Mouse (Mus musculus) myocyte (in vitro differentiated cells): ENCODE measurements around the gene Rassf3. TPM values are rescaled to one million over a fixed set of nuclear protein-coding genes. Genes with fewer than 3 reads are reported as not detected.
A peak's percentile ranks its signal among the peaks of the same experiment; 100 is the strongest.

Experiments
- H3K27me3 ChIP-seq: one replicate; pipeline ENCODE4 v1.6.1; 2011; ENCODE audit not compliant: control insufficient read depth, insufficient read depth, insufficient read length
- H3K36me3 ChIP-seq: one replicate; pipeline ENCODE4 v1.6.1; 2011; ENCODE audit not compliant: control insufficient read depth, insufficient read depth
- H3K4me2 ChIP-seq: one replicate; pipeline ENCODE4 v1.6.1; 2011; ENCODE audit warnings: low read depth, control low read depth
- H3K4me3 ChIP-seq: one replicate; pipeline ENCODE4 v1.5.1; 2011; ENCODE audit warnings: mild to moderate bottlenecking, control low read depth, moderate library complexity
- H3K79me2 ChIP-seq: one replicate; pipeline ENCODE4 v1.6.1; 2011; ENCODE audit not compliant: control insufficient read depth, insufficient read depth
- H3ac ChIP-seq: one replicate; pipeline ENCODE4 v1.6.1; 2011; ENCODE audit not compliant: control insufficient read depth, insufficient read length
- CEBPB ChIP-seq: IDR thresholded peaks from 2 replicates; pipeline ENCODE4 v1.6.1; 2011; ENCODE audit warnings: mild to moderate bottlenecking, moderate library complexity; ENCODE audit not compliant: poor library complexity, insufficient read depth, severe bottlenecking
- E2F4 ChIP-seq: IDR thresholded peaks from one replicate; pipeline ENCODE4 v1.6.1; 2011; ENCODE audit warnings: mild to moderate bottlenecking, control low read depth, moderate library complexity; ENCODE audit not compliant: insufficient read depth
- MAX ChIP-seq: IDR thresholded peaks from one replicate; pipeline ENCODE4 v1.6.1; 2011; ENCODE audit warnings: low read depth, mild to moderate bottlenecking, control low read depth
- MYOD1 ChIP-seq, 3 experiments: IDR thresholded peaks; one replicate each; pipeline ENCODE4 v1.6.1; 2011; ENCODE audit warnings: control low read depth in 2 of 3, low read depth in 2 of 3, mild to moderate bottlenecking in 2 of 3, moderate library complexity in 1 of 3; ENCODE audit not compliant: insufficient read length in 2 of 3, control insufficient read depth in 1 of 3
- MYOG ChIP-seq, 3 experiments: IDR thresholded peaks; one replicate each; pipeline ENCODE4 v1.6.1; 2011; ENCODE audit warnings: control low read depth in 2 of 3, low read depth in 2 of 3, mild to moderate bottlenecking in 2 of 3; ENCODE audit not compliant: insufficient read length in 2 of 3, control insufficient read depth in 1 of 3, insufficient read depth in 1 of 3
- POLR2A ChIP-seq: IDR thresholded peaks from one replicate; pipeline ENCODE4 v1.6.1; 2011; ENCODE audit warnings: low read depth, mild to moderate bottlenecking, control low read depth, moderate library complexity; ENCODE audit not compliant: insufficient read length
- POLR2AphosphoS2 ChIP-seq: IDR thresholded peaks from one replicate; pipeline ENCODE4 v1.6.1; 2011; ENCODE audit warnings: low read depth, control low read depth; ENCODE audit not compliant: insufficient read length
- REST ChIP-seq: IDR thresholded peaks from one replicate; pipeline ENCODE4 v1.6.1; 2011; ENCODE audit warnings: mild to moderate bottlenecking, control low read depth, moderate library complexity; ENCODE audit not compliant: insufficient read depth, insufficient read length
- SRF ChIP-seq: IDR thresholded peaks from one replicate; pipeline ENCODE4 v1.6.1; 2011; ENCODE audit warnings: low read depth; ENCODE audit not compliant: control insufficient read depth, insufficient read length
- TCF12 ChIP-seq: IDR thresholded peaks from one replicate; pipeline ENCODE4 v1.6.1; 2011; ENCODE audit warnings: mild to moderate bottlenecking, control low read depth; ENCODE audit not compliant: poor library complexity, insufficient read depth, severe bottlenecking
- TCF3 ChIP-seq: IDR thresholded peaks from one replicate; pipeline ENCODE4 v1.6.1; 2011; ENCODE audit warnings: low read depth, control low read depth; ENCODE audit not compliant: insufficient read length
- USF1 ChIP-seq: IDR thresholded peaks from one replicate; pipeline ENCODE4 v1.6.1; 2011; ENCODE audit warnings: low read depth, mild to moderate bottlenecking, control low read depth, moderate library complexity
- polyA plus RNA-seq: library from polyadenylated mRNA; unstranded; fragments of >200 nt; fragmentation: generic; extraction: Trizol; gene quantifications from one replicate; pipeline ENCODE4 v1.2.1, GENCODE M21; 2012; ENCODE audit warnings: missing spikeins

Rassf3 gene
- polyA plus RNA-seq, 1 experiment: 32.3 TPM

- TF ChIP-seq MYOD1 (IDR thresholded peaks at IDR 0.05; ENCODE audit: control insufficient read depth in 1 of 3, insufficient read length in 2 of 3, low read depth in 2 of 3): no peak
- TF ChIP-seq MYOG (IDR thresholded peaks at IDR 0.05; ENCODE audit: control insufficient read depth in 1 of 3, insufficient read depth in 1 of 3, insufficient read length in 2 of 3, low read depth in 2 of 3): no peak
- no peak for TF ChIP-seq POLR2AphosphoS2
- TF ChIP-seq TCF3: no peak
- TF ChIP-seq E2F4: no peak
- no peak for TF ChIP-seq MAX
- TF ChIP-seq REST: no peak
- TF ChIP-seq TCF12: no peak
- Histone ChIP-seq H3K36me3 (no peaks in the 10 kb centered on the region), H3ac (no peak overlapping the region), H3K27me3 (no peaks in the 10 kb centered on the region), H3K4me2 (peak overlapping the region; percentile 75), H3K4me3 (peak overlapping the region; percentile 8), H3K79me2 (peaks cover 53% of the 10 kb centered on the region)
Observed at GRCm38 (mm10) chr10:121462162-121462881, 13.8 kb downstream of the Rassf3 start.

GRCm38 (mm10) chr10:121461404-121462161, 14.6 kb downstream of the Rassf3 start:
- peak overlapping the region; percentile 8 for H3K4me3 ChIP-seq
- H3K27me3 ChIP-seq: no peaks in the 10 kb centered on the region
- H3K79me2 ChIP-seq: peaks cover 52% of the 10 kb centered on the region
- H3K4me2 ChIP-seq: peak overlapping the region; percentile 75
- no peaks in the 10 kb centered on the region for H3K36me3 ChIP-seq
- peak in 1 of 3 experiments; percentile 58 for TF ChIP-seq MYOD1 (IDR thresholded peaks at IDR 0.05; ENCODE audit: control insufficient read depth in 1 of 3, insufficient read length in 2 of 3, low read depth in 2 of 3)
- TF ChIP-seq SRF: no peak
- TF ChIP-seq MYOG (IDR thresholded peaks at IDR 0.05; ENCODE audit: control insufficient read depth in 1 of 3, insufficient read depth in 1 of 3, insufficient read length in 2 of 3, low read depth in 2 of 3): peak in 2 of 3 experiments; percentile 30 to 67
- TF ChIP-seq REST: no peak
- peak; percentile 17 for TF ChIP-seq POLR2A
- H3ac ChIP-seq: no peak overlapping the region

- H3K4me2 ChIP-seq: no peak overlapping the region
- no peaks in the 10 kb centered on the region for H3K36me3 ChIP-seq
- no peak overlapping the region for H3ac ChIP-seq
- H3K27me3 ChIP-seq: no peaks in the 10 kb centered on the region
- no peak overlapping the region for H3K4me3 ChIP-seq
- TF ChIP-seq MAX (no peak), E2F4 (no peak), SRF (no peak), POLR2AphosphoS2 (no peak), TCF3 (no peak), TCF12 (no peak), MYOD1 (IDR thresholded peaks at IDR 0.05; ENCODE audit: control insufficient read depth in 1 of 3, insufficient read length in 2 of 3, low read depth in 2 of 3) (no peak), MYOG (IDR thresholded peaks at IDR 0.05; ENCODE audit: control insufficient read depth in 1 of 3, insufficient read depth in 1 of 3, insufficient read length in 2 of 3, low read depth in 2 of 3) (no peak), POLR2A (no peak), REST (no peak), USF1 (no peak), CEBPB (no peak)
- peaks cover 68% of the 10 kb centered on the region for H3K79me2 ChIP-seq
Observed at GRCm38 (mm10) chr10:121459124-121459853, 16.9 kb downstream of the Rassf3 start.

GRCm38 (mm10) chr10:121458408-121458807, 17.7 kb downstream of the Rassf3 start:
- H3K4me3 ChIP-seq: no peak overlapping the region
- H3K36me3 ChIP-seq: no peaks in the 10 kb centered on the region
- H3ac ChIP-seq: no peak overlapping the region
- peaks cover 63% of the 10 kb centered on the region for H3K79me2 ChIP-seq
- H3K4me2 ChIP-seq: peak overlapping the region; percentile 4
- no peaks in the 10 kb centered on the region for H3K27me3 ChIP-seq
- TF ChIP-seq MYOD1 (IDR thresholded peaks at IDR 0.05; ENCODE audit: control insufficient read depth in 1 of 3, insufficient read length in 2 of 3, low read depth in 2 of 3) (no peak), SRF (no peak), TCF3 (no peak), MYOG (IDR thresholded peaks at IDR 0.05; ENCODE audit: control insufficient read depth in 1 of 3, insufficient read depth in 1 of 3, insufficient read length in 2 of 3, low read depth in 2 of 3) (no peak), CEBPB (no peak), TCF12 (no peak), POLR2AphosphoS2 (no peak), MAX (no peak), POLR2A (no peak), USF1 (no peak), REST (no peak), E2F4 (no peak)
